Comparison of ENCODE assay signal across 9 mouse cellular contexts in the genomic region with DNA sequence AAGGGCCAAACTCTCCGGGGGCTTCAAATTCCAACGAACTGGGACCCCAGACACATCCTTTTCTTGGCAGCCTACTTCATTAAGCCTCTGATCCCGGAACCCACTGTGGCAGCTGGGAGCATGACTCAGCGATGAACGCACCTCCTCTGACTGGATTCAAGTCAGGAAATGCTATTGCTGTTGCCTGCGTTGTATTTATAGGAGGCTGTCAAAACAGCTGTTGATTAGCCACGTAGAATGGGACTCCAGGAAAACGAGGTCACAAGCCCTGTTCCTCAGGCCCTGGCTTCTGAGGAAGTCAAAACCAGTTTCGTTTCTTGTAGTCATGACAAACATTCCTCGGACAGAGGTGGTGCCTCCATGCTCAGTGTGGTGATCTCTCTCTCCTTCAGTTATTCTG.
A peak's percentile ranks its signal among the peaks of the same experiment; 100 is the strongest.
DNase-seq lines count a peak whose midpoint lies in the region; ATAC-seq and TF ChIP-seq lines count a peak whose summit lies in the region.
"Had no signal": no experiment of that assay in that cellular context is flagged by ENCODE, and none has a peak within 500 bp of the region (broad histone marks: within the 10 kb centered on the region; RNA-seq: fewer than 3 reads in every experiment).

No protein-coding gene starts in this region.

- no peak overlapping the region for H3K4me2 ChIP-seq in midbrain, postnatal 0 days (ENCODE audit: low read depth, low read length, poor library complexity, severe bottlenecking)
- peak overlapping the region; percentile 27 for H3K4me2 ChIP-seq in heart, postnatal 0 days (ENCODE audit: low read depth, low read length)
- 0 out of 2 replicates have a peak overlapping the region, but pooled peaks have one; percentile 9 for H3K4me2 ChIP-seq in liver, embryonic 16.5 days (ENCODE audit: low read depth, low read length)
- no peak overlapping the region for H3K4me2 ChIP-seq in neural tube, embryonic 15.5 days
- H3K4me2 ChIP-seq: limb, embryonic 12.5 days had no signal

- DNase-seq in midbrain, postnatal 0 days (ENCODE audit: low spot score), result peak; percentile 28
- no peak for DNase-seq in midbrain, embryonic 10.5 days (ENCODE audit: low spot score)
- peak; percentile 55 for DNase-seq in brain, embryonic 14.5 days (ENCODE audit: low read depth)
- DNase-seq in heart, postnatal 0 days (ENCODE audit: low spot score), result peak; percentile 76
- DNase-seq in spleen, postnatal 10 days (ENCODE audit: low spot score in 2 of 2), result no peak
- DNase-seq in ovary, postnatal 10 days (ENCODE audit: low spot score), result no peak

- H3K27ac ChIP-seq in midbrain, postnatal 0 days (ENCODE audit: low read depth, low read length), result no peak overlapping the region
- H3K27ac ChIP-seq in midbrain, embryonic 10.5 days (replicated peaks), result no peak overlapping the region
- peak overlapping the region; percentile 43 for H3K27ac ChIP-seq in heart, postnatal 0 days (ENCODE audit: low read depth)
- H3K27ac ChIP-seq in liver, embryonic 16.5 days (ENCODE audit: low read length), result no peak overlapping the region
- no peak overlapping the region for H3K27ac ChIP-seq in neural tube, embryonic 15.5 days (replicated peaks)
- H3K27ac ChIP-seq: limb, embryonic 12.5 days had no signal

- 40% methylated on average over 10 of the region's 10 CpGs for WGBS in midbrain, postnatal 0 days
- 71% methylated on average over 10 of the region's 10 CpGs for WGBS in midbrain, embryonic 10.5 days
- WGBS in heart, postnatal 0 days, result 8% methylated on average over 10 of the region's 10 CpGs
- 13% methylated on average over 10 of the region's 10 CpGs for WGBS in liver, embryonic 16.5 days (ENCODE audit: insufficient replicate concordance)
- 63% methylated on average over 10 of the region's 10 CpGs for WGBS in neural tube, embryonic 15.5 days

- TF ChIP-seq POLR2A in brain, embryonic 14.5 days (IDR thresholded peaks at IDR 0.05; ENCODE audit: borderline replicate concordance, extremely low read depth, insufficient read depth, insufficient read length, poor library complexity, severe bottlenecking), result no peak

- H3K27me3 ChIP-seq in midbrain, postnatal 0 days (ENCODE audit: insufficient read depth, low read length), result no peaks in the 10 kb centered on the region
- H3K27me3 ChIP-seq in midbrain, embryonic 10.5 days (ENCODE audit: low read depth, poor library complexity, severe bottlenecking), result no peaks in the 10 kb centered on the region
- H3K27me3 ChIP-seq in heart, postnatal 0 days (ENCODE audit: control insufficient read depth, insufficient read depth, low read length), result no peaks in the 10 kb centered on the region
- no peaks in the 10 kb centered on the region for H3K27me3 ChIP-seq in liver, embryonic 16.5 days (ENCODE audit: control insufficient read depth, insufficient read depth, low read depth, low read length)
- no peaks in the 10 kb centered on the region for H3K27me3 ChIP-seq in neural tube, embryonic 15.5 days (replicated peaks)
- H3K27me3 ChIP-seq: limb, embryonic 12.5 days had no signal

- no peak for TF ChIP-seq CTCF in midbrain, postnatal 0 days (IDR thresholded peaks at IDR 0.05)
- TF ChIP-seq CTCF in brain, embryonic 14.5 days (IDR thresholded peaks at IDR 0.05; ENCODE audit: borderline replicate concordance, extremely low read depth, insufficient read depth, insufficient read length), result no peak
- TF ChIP-seq CTCF in heart, postnatal 0 days (IDR thresholded peaks at IDR 0.05; ENCODE audit: low read depth), result no peak

- H3K4me1 ChIP-seq in midbrain, postnatal 0 days (ENCODE audit: insufficient read depth, low read length), result peaks cover 7% of the 10 kb centered on the region; the same call in 1 of the 2 replicates
- peaks cover 3% of the 10 kb centered on the region; the same call in 1 of the 2 replicates for H3K4me1 ChIP-seq in midbrain, embryonic 10.5 days
- peaks cover 16% of the 10 kb centered on the region; the same call in 1 of the 2 replicates for H3K4me1 ChIP-seq in heart, postnatal 0 days (ENCODE audit: control insufficient read depth, insufficient read depth)
- H3K4me1 ChIP-seq in liver, embryonic 16.5 days (ENCODE audit: control insufficient read depth, low read depth, low read length), result no peaks in the 10 kb centered on the region
- no peaks in the 10 kb centered on the region for H3K4me1 ChIP-seq in neural tube, embryonic 15.5 days
- H3K4me1 ChIP-seq: limb, embryonic 12.5 days had no signal

- peak; percentile 44; the same call in 1 of the 2 replicates for TF ChIP-seq EP300 in heart, postnatal 0 days (IDR thresholded peaks at IDR 0.05; ENCODE audit: low read depth)

- H3K4me3 ChIP-seq in midbrain, postnatal 0 days (ENCODE audit: low read depth, low read length), result no peak overlapping the region
- no peak overlapping the region for H3K4me3 ChIP-seq in midbrain, embryonic 10.5 days
- peak overlapping the region; percentile 7; the same call in 1 of the 2 replicates for H3K4me3 ChIP-seq in heart, postnatal 0 days (ENCODE audit: low read depth, low read length)
- no peak overlapping the region for H3K4me3 ChIP-seq in liver, embryonic 16.5 days (ENCODE audit: low read depth, low read length)
- no peak overlapping the region for H3K4me3 ChIP-seq in neural tube, embryonic 15.5 days (replicated peaks)
- H3K4me3 ChIP-seq: limb, embryonic 12.5 days had no signal

- H3K9ac ChIP-seq in midbrain, postnatal 0 days (replicated peaks; ENCODE audit: low read length, poor library complexity, severe bottlenecking), result no peak overlapping the region
- H3K9ac ChIP-seq in heart, postnatal 0 days (replicated peaks; ENCODE audit: low read depth, low read length), result no peak overlapping the region
- no peak overlapping the region for H3K9ac ChIP-seq in liver, embryonic 16.5 days (ENCODE audit: low read depth, low read length)
- no peak overlapping the region for H3K9ac ChIP-seq in neural tube, embryonic 15.5 days (replicated peaks)
- H3K9ac ChIP-seq: limb, embryonic 12.5 days had no signal

- no peaks in the 10 kb centered on the region for H3K9me3 ChIP-seq in midbrain, postnatal 0 days (ENCODE audit: low read length)
- no peaks in the 10 kb centered on the region for H3K9me3 ChIP-seq in midbrain, embryonic 10.5 days (replicated peaks)
- H3K9me3 ChIP-seq in heart, postnatal 0 days (replicated peaks; ENCODE audit: control insufficient read depth, low read length), result no peaks in the 10 kb centered on the region
- no peaks in the 10 kb centered on the region for H3K9me3 ChIP-seq in liver, embryonic 16.5 days (replicated peaks; ENCODE audit: control insufficient read depth, low read length)
- no peaks in the 10 kb centered on the region for H3K9me3 ChIP-seq in neural tube, embryonic 15.5 days (replicated peaks)

- H3K36me3 ChIP-seq in midbrain, postnatal 0 days (ENCODE audit: insufficient read depth, low read length), result no peaks in the 10 kb centered on the region
- H3K36me3 ChIP-seq in midbrain, embryonic 10.5 days, result no peaks in the 10 kb centered on the region
- no peaks in the 10 kb centered on the region for H3K36me3 ChIP-seq in heart, postnatal 0 days (replicated peaks; ENCODE audit: control insufficient read depth, insufficient read depth, low read length)
- no peaks in the 10 kb centered on the region for H3K36me3 ChIP-seq in liver, embryonic 16.5 days (ENCODE audit: control insufficient read depth, insufficient read depth)
- no peaks in the 10 kb centered on the region for H3K36me3 ChIP-seq in neural tube, embryonic 15.5 days
- H3K36me3 ChIP-seq: limb, embryonic 12.5 days had no signal

- ATAC-seq in midbrain, postnatal 0 days (ENCODE audit: low FRiP score), result no peak
- peak; percentile 83 for ATAC-seq in heart, postnatal 0 days (ENCODE audit: insufficient read depth, low read depth)
- peak; percentile 50 for ATAC-seq in liver, embryonic 16.5 days (ENCODE audit: low read depth)
- no peak for ATAC-seq in neural tube, embryonic 15.5 days (ENCODE audit: low FRiP score)

Comparison
In these comparisons a context has a peak if more than half of its experiments do, and no peak if none do; other contexts are left out.
1. DNase-seq: peak in midbrain, postnatal 0 days (single experiment), brain, embryonic 14.5 days (single experiment) and heart, postnatal 0 days (single experiment); none in midbrain, embryonic 10.5 days (single experiment), spleen, postnatal 10 days (0 of 2) and ovary, postnatal 10 days (single experiment).
2. ATAC-seq: peak in heart, postnatal 0 days (single experiment) and liver, embryonic 16.5 days (single experiment); none in midbrain, postnatal 0 days (single experiment) and neural tube, embryonic 15.5 days (single experiment).
3. H3K4me2 ChIP-seq: peak in heart, postnatal 0 days (single experiment) and liver, embryonic 16.5 days (single experiment); none in midbrain, postnatal 0 days (single experiment) and neural tube, embryonic 15.5 days (single experiment).